Mouse (Mus musculus) ES-E14 (cell line): ENCODE results near the gene Fam222b. TPM values are rescaled to one million over a fixed set of nuclear protein-coding genes. Genes with fewer than 3 reads are reported as not detected.

ENCODE experiments used
- DNase-seq: peaks from one replicate; pipeline ENCODE4 v3.0.0-alpha.2; 2013; ENCODE audit warnings: low read depth, low spot score
- H3K27ac ChIP-seq: 2 replicates; pipeline ENCODE4 v1.5.1; 2012; ENCODE audit warnings: low read depth, mild to moderate bottlenecking, low read length, moderate library complexity, mixed read lengths; ENCODE audit not compliant: poor library complexity, insufficient read depth, severe bottlenecking
- H3K36me3 ChIP-seq: 2 replicates; pipeline ENCODE4 v1.6.1; 2012; ENCODE audit warnings: mild to moderate bottlenecking, low read length, moderate library complexity, mixed read lengths; ENCODE audit not compliant: control insufficient read depth, poor library complexity, insufficient read depth, severe bottlenecking
- H3K4me1 ChIP-seq, 2 experiments: fragments of 150-350 bp in 1 of 2; sonication (generic) in 1 of 2; 2 replicates each; pipeline ENCODE4 v1.6.1; 2012; ENCODE audit warnings: low read length in 2 of 2, mild to moderate bottlenecking in 1 of 2, mixed read lengths in 1 of 2; ENCODE audit not compliant: control insufficient read depth in 2 of 2, insufficient read depth in 2 of 2, poor library complexity in 1 of 2
- H3K4me3 ChIP-seq, 2 experiments: fragments of 150-350 bp in 1 of 2; sonication (generic) in 1 of 2; 2 replicates each; pipeline ENCODE4 v1.5.1; 2012; ENCODE audit warnings: low read length in 2 of 2, low read depth in 1 of 2, mild to moderate bottlenecking in 1 of 2, mixed read lengths in 1 of 2; ENCODE audit not compliant: insufficient read depth in 1 of 2, poor library complexity in 1 of 2, severe bottlenecking in 1 of 2
- H3K9ac ChIP-seq: 2 replicates; pipeline ENCODE4 v1.6.1; 2012; ENCODE audit warnings: low read depth, mild to moderate bottlenecking, low read length, mixed read lengths; ENCODE audit not compliant: poor library complexity, insufficient read depth, severe bottlenecking
- H3K9me3 ChIP-seq: fragments of 150-350 bp; sonication (generic); 2 replicates; pipeline ENCODE4 v1.6.1; 2012; ENCODE audit warnings: low read depth, mild to moderate bottlenecking, low read length; ENCODE audit not compliant: control insufficient read depth, insufficient read depth
- CHD2 ChIP-seq: IDR thresholded peaks from 2 replicates; pipeline ENCODE4 v1.6.1; 2014; ENCODE audit warnings: mild to moderate bottlenecking, low read depth, low read length, inconsistent platforms
- HCFC1 ChIP-seq: IDR thresholded peaks from 2 replicates; pipeline ENCODE4 v1.6.1; 2012; ENCODE audit warnings: low read length, inconsistent platforms, borderline replicate concordance; ENCODE audit not compliant: insufficient read depth
- MAFK ChIP-seq: IDR thresholded peaks from 2 replicates; pipeline ENCODE4 v1.6.1; 2014; ENCODE audit warnings: mild to moderate bottlenecking, low read depth, low read length, inconsistent platforms; ENCODE audit not compliant: insufficient read depth
- ZC3H11A ChIP-seq: IDR thresholded peaks from 2 replicates; pipeline ENCODE4 v1.6.1; 2012; ENCODE audit warnings: low read depth, mild to moderate bottlenecking, inconsistent platforms, low read length, borderline replicate concordance
- ZNF384 ChIP-seq: IDR thresholded peaks from 2 replicates; pipeline ENCODE4 v1.6.1; 2012; ENCODE audit warnings: low read depth, low read length, inconsistent platforms
- in situ Hi-C, 2 experiments: fragments of 600-800 bp; cut with MboI; formaldehyde crosslinking; loops; one replicate each; pipeline ENCODE4 v1.15.1; 2025; ENCODE audit warnings: low sequenced_read_pairs in 2 of 2, inconsistent platforms in 1 of 2; ENCODE audit not compliant: unreplicated experiment in 2 of 2
- total RNA-seq: library from RNA; depleted of rRNA; stranded (reverse); fragments of 300-350 nt; gene quantifications from 2 replicates; pipeline ENCODE4 v1.2.3, GENCODE M21; 2012

Gene Fam222b
- total RNA-seq, 1 experiment: 11.7 TPM

GRCm38 (mm10) chr11:78170306-78170705 is 75.8 kb downstream of the Fam222b start:
- Histone ChIP-seq H3K27ac (no peak overlapping the region), H3K9me3 (no peaks in the 10 kb centered on the region), H3K36me3 (no peaks in the 10 kb centered on the region), H3K4me3 (peak overlapping the region in 1 of 2 experiments; percentile 31; a peak in 1 of 4 replicates), H3K4me1 (peaks cover 0 to 43% of the 10 kb centered on the region in 2 experiments; a peak in 3 of 4 replicates), H3K9ac (peak overlapping the region; percentile 12)
- DNase-seq: no peak
- in situ Hi-C loops: no loop called here
- TF ChIP-seq ZC3H11A: no peak
- no peak for TF ChIP-seq MAFK
- TF ChIP-seq ZNF384: no peak
- no peak for TF ChIP-seq CHD2
- no peak for TF ChIP-seq HCFC1

- Histone ChIP-seq H3K9me3 (no peaks in the 10 kb centered on the region), H3K4me1 (peaks cover 0 to 39% of the 10 kb centered on the region in 2 experiments; a peak in 3 of 4 replicates), H3K4me3 (peak overlapping the region in 1 of 2 experiments; percentile 31; a peak in 1 of 4 replicates), H3K27ac (no peak overlapping the region), H3K36me3 (no peaks in the 10 kb centered on the region), H3K9ac (no peak overlapping the region)
- TF ChIP-seq ZNF384: peak; percentile 97
- TF ChIP-seq HCFC1: no peak
- TF ChIP-seq MAFK: peak; percentile 70; the same call in 1 of the 2 replicates
- no peak for TF ChIP-seq CHD2
- TF ChIP-seq ZC3H11A: no peak
- DNase-seq: no peak
- in situ Hi-C loops: no loop called here
Observed at GRCm38 (mm10) chr11:78171328-78171727, 76.9 kb downstream of the Fam222b start.

- in situ Hi-C loops: no loop called here
- H3K9me3 ChIP-seq: no peaks in the 10 kb centered on the region
- no peak overlapping the region for H3K9ac ChIP-seq
- H3K27ac ChIP-seq: no peak overlapping the region
- H3K4me3 ChIP-seq: no peak overlapping the region
- no peaks in the 10 kb centered on the region for H3K36me3 ChIP-seq
- DNase-seq: no peak
- TF ChIP-seq CHD2: no peak
- TF ChIP-seq HCFC1: no peak
- TF ChIP-seq MAFK: no peak
- no peak for TF ChIP-seq ZC3H11A
- no peak for TF ChIP-seq ZNF384
- H3K4me1 ChIP-seq: peaks cover 0 to 34% of the 10 kb centered on the region in 2 experiments; a peak in 2 of 4 replicates
Observed at GRCm38 (mm10) chr11:78172034-78172747, 77.7 kb downstream of the Fam222b start.

- H3K4me3 ChIP-seq: peak overlapping the region in 1 of 2 experiments; percentile 22; a peak in 1 of 4 replicates
- in situ Hi-C loops: no loop called here
Observed at GRCm38 (mm10) chr11:78172748-78173383, 78.4 kb downstream of the Fam222b start.

More at GRCm38 (mm10) chr11:78172748-78173383, 78.4 kb downstream of the Fam222b start:
- Histone ChIP-seq H3K27ac (no peak overlapping the region), H3K36me3 (no peaks in the 10 kb centered on the region), H3K9me3 (no peaks in the 10 kb centered on the region), H3K4me1 (peaks cover 0 to 27% of the 10 kb centered on the region in 2 experiments; a peak in 2 of 4 replicates), H3K9ac (peak overlapping the region; percentile 40; the same call in 1 of the 2 replicates)
- TF ChIP-seq HCFC1: no peak
- TF ChIP-seq ZC3H11A: no peak
- no peak for TF ChIP-seq MAFK
- TF ChIP-seq CHD2: no peak
- no peak for TF ChIP-seq ZNF384
- no peak for DNase-seq
